Mouse (Mus musculus): ENCODE measurements around the gene Lpp. TPM values are rescaled to one million over a fixed set of nuclear protein-coding genes. Genes with fewer than 3 reads are reported as not detected.

The Lpp gene
- not detected in 2 replicates for total RNA-seq (2014; fragmentation: Nextera tagmentation)
- total RNA-seq (2017) = 0.12 and 0.16 TPM in 2 replicates
- 0.01 TPM in 1 of 2 replicates, not detected in the other for polyA plus RNA-seq (2012)

DNA sequence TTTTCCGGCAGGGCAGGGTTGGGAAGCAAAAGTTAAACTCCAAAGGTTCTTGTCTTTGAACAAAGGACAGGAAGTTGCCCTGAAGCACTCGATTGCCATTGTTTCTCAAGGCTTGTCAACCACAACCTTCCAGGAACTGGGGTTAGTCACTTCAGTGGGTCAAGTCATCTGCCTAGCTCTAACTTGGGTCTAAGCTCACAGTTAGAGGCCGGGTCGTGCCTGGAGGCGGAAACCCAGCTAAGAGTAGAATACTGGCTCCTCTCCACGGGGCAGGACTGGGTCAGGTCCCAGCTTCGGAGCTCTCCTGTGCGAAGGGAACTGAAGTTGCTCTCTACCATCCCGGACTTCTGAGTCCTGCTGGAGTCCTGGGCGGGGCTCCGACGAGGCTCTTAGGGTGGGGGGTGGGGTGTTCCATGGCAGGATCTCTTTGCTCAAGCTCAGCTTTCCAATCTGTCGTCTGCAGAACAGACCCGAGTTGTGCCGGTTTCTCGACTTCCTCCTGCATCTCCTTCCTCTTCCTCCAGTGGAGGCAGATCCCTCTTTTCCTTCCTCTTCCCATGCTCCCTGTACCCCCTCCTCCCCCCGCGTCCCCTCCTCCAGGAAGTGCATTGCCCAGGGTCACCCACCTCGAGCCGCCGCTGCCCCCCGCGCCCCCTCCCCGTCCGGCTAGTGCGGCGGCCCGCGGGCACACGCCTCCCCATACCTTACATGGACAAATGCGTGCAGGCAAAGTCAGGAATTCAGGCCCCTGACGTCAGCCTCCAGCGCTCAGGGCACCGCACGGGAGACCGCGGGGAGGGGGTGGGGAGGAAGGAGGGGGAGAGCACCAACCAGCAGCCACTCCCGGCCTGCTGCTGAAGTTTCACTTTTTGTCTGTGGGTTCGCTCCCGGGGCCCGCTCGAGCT lies at the start of gene Lpp:
Gene Lpp, plus strand, starts transcription at position 857 of the 905 bp plus-strand sequence.
- H3K27me3 ChIP-seq (ENCODE audit: insufficient read depth, low read length) = no peaks in the 10 kb centered on the region
- H3K36me3 ChIP-seq (replicated peaks) = no peaks in the 10 kb centered on the region
- ATAC-seq (ENCODE audit: extremely low read depth, insufficient number of reproducible peaks, low FRiP score, poor library complexity, severe bottlenecking) (no peak), DNase-seq (ENCODE audit: low spot score) (no peak)
- TF ChIP-seq CTCF (IDR thresholded peaks at IDR 0.05; ENCODE audit: low read depth, low read length) = no peak
- no peak for TF ChIP-seq TAL1 (conservative IDR thresholded peaks at IDR 0.05; ENCODE audit: low read depth, low read length)
- no peak for TF ChIP-seq GATA2 (IDR thresholded peaks at IDR 0.05; ENCODE audit: borderline replicate concordance, low read depth, low read length)
- H3K4me3 ChIP-seq (ENCODE audit: low read depth, low read length) = no peak within 1 kb of the TSS
- H3K9me3 ChIP-seq (replicated peaks) = peaks cover 59% of the 10 kb centered on the region
- H3K4me1 ChIP-seq (ENCODE audit: insufficient read depth, low read depth, low read length) = no peaks in the 10 kb centered on the region

DNA sequence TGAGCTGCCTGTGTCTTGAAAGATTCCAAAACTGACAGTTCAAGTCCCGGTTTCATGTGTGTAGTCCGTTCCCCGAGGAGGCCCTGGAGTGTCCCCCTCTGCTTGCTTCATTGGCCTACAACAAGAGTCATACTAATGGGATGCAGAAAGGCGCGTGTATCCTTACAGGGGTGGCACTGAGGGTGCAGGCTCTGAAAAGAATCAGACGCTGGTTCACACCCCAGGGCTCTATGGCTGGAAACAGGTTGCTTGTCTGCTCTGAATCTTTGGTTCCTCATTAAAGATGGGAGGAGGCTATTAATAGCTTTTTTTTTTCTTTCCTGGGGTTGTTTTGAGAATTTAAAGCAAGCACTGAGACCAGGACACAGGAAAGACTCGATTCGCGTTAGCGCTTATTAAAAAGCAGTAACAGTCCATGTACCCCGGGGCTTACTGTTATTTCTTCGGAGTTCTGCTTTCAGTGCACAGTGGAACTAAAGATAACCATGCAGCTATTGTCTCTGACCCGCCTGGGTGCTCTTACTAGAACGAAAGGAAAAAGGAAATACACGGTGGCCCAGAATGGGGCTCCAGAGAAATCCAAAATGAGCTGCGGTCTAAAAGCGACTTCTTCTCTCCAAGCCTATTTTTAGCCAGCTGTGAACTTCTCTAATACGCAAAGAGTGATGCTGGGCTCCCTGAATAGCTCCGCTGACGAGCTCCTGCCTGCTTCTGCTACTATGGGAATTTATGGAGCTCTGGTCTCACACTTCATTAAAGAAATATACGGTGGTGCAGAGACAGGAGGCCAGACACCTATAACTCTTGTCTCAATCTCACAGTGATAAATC lies 45.5 kb upstream of the Lpp start:
- Histone ChIP-seq H3K4me3 (ENCODE audit: low read depth, low read length) (no peak overlapping the region), H3K36me3 (replicated peaks) (no peaks in the 10 kb centered on the region), H3K27me3 (ENCODE audit: insufficient read depth, low read length) (no peaks in the 10 kb centered on the region), H3K4me1 (ENCODE audit: insufficient read depth, low read depth, low read length) (no peaks in the 10 kb centered on the region), H3K9me3 (replicated peaks) (peaks cover 38% of the 10 kb centered on the region)
- ATAC-seq (ENCODE audit: extremely low read depth, insufficient number of reproducible peaks, low FRiP score, poor library complexity, severe bottlenecking) (no peak), DNase-seq (ENCODE audit: low spot score) (no peak)
- TF ChIP-seq GATA1 (IDR thresholded peaks at IDR 0.05; ENCODE audit: borderline replicate concordance, low read length) = no peak
- no peak for TF ChIP-seq POLR2AphosphoS5 (IDR thresholded peaks at IDR 0.05; ENCODE audit: insufficient replicate concordance, low read depth, low read length)
- TF ChIP-seq GATA2 (IDR thresholded peaks at IDR 0.05; ENCODE audit: borderline replicate concordance, low read depth, low read length) = no peak
- no peak for TF ChIP-seq CTCF (IDR thresholded peaks at IDR 0.05; ENCODE audit: low read depth, low read length)
- no peak for TF ChIP-seq TAL1 (conservative IDR thresholded peaks at IDR 0.05; ENCODE audit: low read depth, low read length)

DNA sequence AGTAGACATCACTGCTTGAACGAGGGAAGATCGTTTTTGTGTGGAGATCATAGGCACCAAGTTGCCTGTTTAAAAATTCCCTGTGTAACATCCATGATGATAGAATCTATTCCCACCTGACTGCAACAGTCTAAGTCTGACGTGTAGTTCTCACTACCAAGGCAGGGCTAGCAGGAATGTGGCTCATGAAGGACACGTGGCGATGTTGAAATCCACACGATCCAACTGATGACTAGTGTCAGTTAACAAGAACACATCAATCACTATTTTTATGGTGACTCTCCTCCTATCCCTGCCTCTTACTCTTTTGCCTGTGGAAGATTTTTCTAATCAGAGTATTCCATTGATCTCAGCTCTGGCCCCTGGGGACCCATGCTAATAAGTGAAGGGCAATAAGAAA lies 43.0 kb upstream of the Lpp start:
- no peak overlapping the region for H3K4me3 ChIP-seq (ENCODE audit: low read depth, low read length)
- DNase-seq (ENCODE audit: low spot score) (no peak), ATAC-seq (ENCODE audit: extremely low read depth, insufficient number of reproducible peaks, low FRiP score, poor library complexity, severe bottlenecking) (no peak)
- H3K4me1 ChIP-seq (ENCODE audit: insufficient read depth, low read depth, low read length) = no peaks in the 10 kb centered on the region
- H3K27me3 ChIP-seq (ENCODE audit: insufficient read depth, low read length) = no peaks in the 10 kb centered on the region
- no peaks in the 10 kb centered on the region for H3K36me3 ChIP-seq (replicated peaks)
- no peak for TF ChIP-seq POLR2AphosphoS5 (IDR thresholded peaks at IDR 0.05; ENCODE audit: insufficient replicate concordance, low read depth, low read length)
- TF ChIP-seq GATA1 (IDR thresholded peaks at IDR 0.05; ENCODE audit: borderline replicate concordance, low read length) = no peak
- no peak for TF ChIP-seq GATA2 (IDR thresholded peaks at IDR 0.05; ENCODE audit: borderline replicate concordance, low read depth, low read length)
- TF ChIP-seq CTCF (IDR thresholded peaks at IDR 0.05; ENCODE audit: low read depth, low read length) = no peak
- TF ChIP-seq TAL1 (conservative IDR thresholded peaks at IDR 0.05; ENCODE audit: low read depth, low read length) = no peak
- peaks cover 37% of the 10 kb centered on the region for H3K9me3 ChIP-seq (replicated peaks)

DNA sequence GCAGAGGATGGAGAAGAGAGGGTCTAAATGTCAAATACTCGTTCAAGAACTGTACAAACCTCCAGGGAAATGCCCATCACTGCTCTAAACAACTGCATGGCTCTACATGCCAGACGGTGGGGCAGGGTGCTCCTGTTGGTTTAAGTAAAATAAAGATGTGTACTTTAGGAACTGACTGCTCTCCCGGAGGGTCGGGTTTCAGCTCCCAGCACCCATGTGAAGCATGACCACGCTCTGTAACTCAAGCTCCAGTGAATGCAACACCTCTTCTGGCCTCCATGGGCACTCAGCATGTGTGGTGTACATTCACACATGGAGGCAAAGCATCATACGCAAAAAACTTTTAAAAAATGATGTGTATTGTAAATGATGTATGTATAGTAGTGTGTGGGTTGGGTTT lies 42.6 kb upstream of the Lpp start:
- DNase-seq (ENCODE audit: low spot score) (no peak), ATAC-seq (ENCODE audit: extremely low read depth, insufficient number of reproducible peaks, low FRiP score, poor library complexity, severe bottlenecking) (no peak)
- no peaks in the 10 kb centered on the region for H3K27me3 ChIP-seq (ENCODE audit: insufficient read depth, low read length)
- peaks cover 33% of the 10 kb centered on the region for H3K9me3 ChIP-seq (replicated peaks)
- no peaks in the 10 kb centered on the region for H3K36me3 ChIP-seq (replicated peaks)
- H3K4me3 ChIP-seq (ENCODE audit: low read depth, low read length) = no peak overlapping the region
- no peaks in the 10 kb centered on the region for H3K4me1 ChIP-seq (ENCODE audit: insufficient read depth, low read depth, low read length)
- TF ChIP-seq CTCF (IDR thresholded peaks at IDR 0.05; ENCODE audit: low read depth, low read length) = no peak
- TF ChIP-seq POLR2AphosphoS5 (IDR thresholded peaks at IDR 0.05; ENCODE audit: insufficient replicate concordance, low read depth, low read length) = no peak

DNA sequence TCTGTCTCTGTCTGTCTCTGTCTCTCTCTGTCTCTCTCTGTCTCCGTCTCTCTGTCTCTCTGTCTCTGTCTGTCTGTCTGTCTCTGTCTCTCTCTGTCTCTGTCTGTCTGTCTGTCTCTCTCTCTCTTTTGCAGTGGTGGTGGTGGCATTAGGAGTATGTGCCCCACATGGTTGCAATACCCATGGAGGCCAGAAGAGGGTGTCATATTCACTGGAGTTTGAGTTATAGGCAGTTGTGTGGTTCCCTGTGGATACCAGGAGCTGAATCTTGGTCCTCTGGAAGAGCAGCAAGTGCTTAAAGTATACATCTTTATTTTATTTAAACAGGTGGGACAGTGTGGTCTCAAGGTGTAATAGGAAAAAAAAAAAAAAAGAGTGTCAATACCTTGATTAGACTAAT lies 41.5 kb upstream of the Lpp start:
- Histone ChIP-seq H3K27me3 (ENCODE audit: insufficient read depth, low read length) (no peaks in the 10 kb centered on the region), H3K9me3 (replicated peaks) (peaks cover 27% of the 10 kb centered on the region), H3K4me3 (ENCODE audit: low read depth, low read length) (no peak overlapping the region), H3K36me3 (replicated peaks) (no peaks in the 10 kb centered on the region), H3K4me1 (ENCODE audit: insufficient read depth, low read depth, low read length) (no peaks in the 10 kb centered on the region)
- DNase-seq (ENCODE audit: low spot score) (no peak), ATAC-seq (ENCODE audit: extremely low read depth, insufficient number of reproducible peaks, low FRiP score, poor library complexity, severe bottlenecking) (no peak)
- TF ChIP-seq GATA1 (IDR thresholded peaks at IDR 0.05; ENCODE audit: borderline replicate concordance, low read length) = no peak
- TF ChIP-seq CTCF (IDR thresholded peaks at IDR 0.05; ENCODE audit: low read depth, low read length) = no peak
- no peak for TF ChIP-seq GATA2 (IDR thresholded peaks at IDR 0.05; ENCODE audit: borderline replicate concordance, low read depth, low read length)
- no peak for TF ChIP-seq TAL1 (conservative IDR thresholded peaks at IDR 0.05; ENCODE audit: low read depth, low read length)
- no peak for TF ChIP-seq POLR2AphosphoS5 (IDR thresholded peaks at IDR 0.05; ENCODE audit: insufficient replicate concordance, low read depth, low read length)

DNA sequence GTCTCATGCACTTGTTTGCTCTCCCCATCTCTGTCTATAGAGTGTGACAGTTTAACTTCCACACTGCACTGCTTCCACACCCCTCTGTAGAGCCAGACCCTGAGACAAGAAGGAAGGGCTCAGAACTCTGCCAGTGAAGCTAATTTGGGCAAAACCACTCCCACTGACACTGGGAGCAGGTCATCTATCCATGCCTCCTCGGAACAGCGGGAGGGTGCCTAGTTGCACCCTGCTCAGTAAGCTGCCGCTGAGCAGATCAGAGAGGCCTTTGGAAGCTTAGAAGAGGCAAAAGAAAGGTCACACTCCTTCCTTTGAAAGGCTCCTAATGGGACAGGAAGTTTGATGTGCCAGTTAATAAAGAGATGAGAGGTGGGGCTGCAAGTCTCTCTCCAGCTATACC lies 39.5 kb upstream of the Lpp start:
- H3K9me3 ChIP-seq (replicated peaks) = peaks cover 22% of the 10 kb centered on the region
- no peak overlapping the region for H3K4me3 ChIP-seq (ENCODE audit: low read depth, low read length)
- H3K4me1 ChIP-seq (ENCODE audit: insufficient read depth, low read depth, low read length) = no peaks in the 10 kb centered on the region
- H3K36me3 ChIP-seq (replicated peaks) = no peaks in the 10 kb centered on the region
- TF ChIP-seq CTCF (IDR thresholded peaks at IDR 0.05; ENCODE audit: low read depth, low read length) (no peak), GATA2 (IDR thresholded peaks at IDR 0.05; ENCODE audit: borderline replicate concordance, low read depth, low read length) (no peak), GATA1 (IDR thresholded peaks at IDR 0.05; ENCODE audit: borderline replicate concordance, low read length) (no peak), TAL1 (conservative IDR thresholded peaks at IDR 0.05; ENCODE audit: low read depth, low read length) (no peak), POLR2AphosphoS5 (IDR thresholded peaks at IDR 0.05; ENCODE audit: insufficient replicate concordance, low read depth, low read length) (no peak)
- ATAC-seq (ENCODE audit: extremely low read depth, insufficient number of reproducible peaks, low FRiP score, poor library complexity, severe bottlenecking) = no peak
- no peaks in the 10 kb centered on the region for H3K27me3 ChIP-seq (ENCODE audit: insufficient read depth, low read length)
- DNase-seq (ENCODE audit: low spot score) = no peak
